Mouse (Mus musculus) liver, postnatal 0 days (tissue): ENCODE results near the gene Actb.

Experiments used
- CTCF ChIP-seq: sonication (generic); IDR thresholded peaks from 2 replicates; pipeline ENCODE4 v1.5.1; 2016; ENCODE audit warnings: antibody characterized with exemption, low read depth
- EP300 ChIP-seq: IDR thresholded peaks from 2 replicates; pipeline ENCODE4 v1.6.1; 2016; ENCODE audit warnings: antibody characterized with exemption, low read depth, mild to moderate bottlenecking

DNA sequence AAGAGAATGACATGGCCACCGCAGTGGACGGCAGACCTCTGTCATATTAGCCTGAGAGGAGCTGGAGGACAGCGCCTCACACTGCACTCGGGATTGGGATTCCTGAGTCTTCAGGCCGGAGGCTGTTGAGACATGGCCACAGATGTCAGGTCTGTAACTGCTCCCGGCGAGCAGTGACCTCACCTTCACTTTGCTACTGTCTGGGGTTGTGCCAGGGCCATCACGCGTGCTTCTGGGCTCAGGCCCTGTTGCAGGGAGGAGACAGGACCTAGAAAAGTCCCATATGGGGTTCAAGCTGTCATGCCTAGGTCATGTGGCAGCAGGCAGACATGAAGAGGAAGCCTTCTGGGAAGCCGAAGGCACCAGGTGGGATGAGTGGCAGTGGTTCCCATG lies 31.0 kb downstream of the Actb start:
- no peak for TF ChIP-seq EP300
- TF ChIP-seq CTCF, result no peak
